Mouse (Mus musculus): ENCODE measurements around the gene Snd1.

- TF ChIP-seq CTCF (IDR thresholded peaks at IDR 0.05; ENCODE audit: low read depth) = no peak
- TF ChIP-seq EP300 (IDR thresholded peaks at IDR 0.05; ENCODE audit: low read depth) = no peak
These were observed 503.1 kb downstream of the Snd1 start for GRCm38 (mm10) chr6:28978031-28978430.
